Mouse (Mus musculus) kidney, postnatal 4 days (tissue): ENCODE data around the gene Prune2.

Experiments used
- DNase-seq, 2 experiments: peaks; one replicate each; pipeline ENCODE4 v3.0.0; 2021; ENCODE audit warnings: mixed read lengths in 2 of 2

Prune2 gene

DNA sequence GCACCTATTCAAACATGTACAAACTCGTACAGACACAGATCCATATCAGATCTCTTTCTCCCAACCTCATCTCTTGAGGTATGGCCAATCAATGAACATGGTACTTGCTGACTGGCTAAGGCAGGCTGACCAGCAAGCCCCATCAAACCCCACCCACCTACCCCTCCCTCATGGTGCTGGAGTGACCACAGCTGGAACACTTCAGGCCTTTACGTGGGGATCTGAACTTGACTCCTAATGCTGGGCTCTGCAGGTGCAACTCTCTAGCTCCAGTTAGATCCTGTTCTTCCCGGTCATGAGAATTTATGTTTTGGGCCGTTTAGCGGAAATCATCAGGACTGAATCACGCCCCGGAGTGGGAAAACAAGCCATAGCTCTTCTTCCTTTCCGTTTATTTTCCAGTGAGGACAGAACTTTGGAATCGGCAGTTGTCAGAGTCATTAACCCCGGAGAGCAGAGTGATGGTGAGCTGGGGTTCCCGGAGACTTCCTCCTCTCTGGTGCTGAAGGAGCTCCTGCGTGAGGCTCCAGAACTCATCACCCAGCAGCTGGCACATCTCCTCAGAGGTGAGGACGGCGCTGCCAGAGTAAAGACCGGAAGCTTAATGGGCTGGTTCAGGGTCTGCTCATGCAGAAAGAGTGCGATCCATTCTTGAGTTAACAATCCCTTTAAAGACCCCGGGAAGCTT is 50.4 kb downstream of the Prune2 start:
- DNase-seq: peak; percentile 18 to 30

DNA sequence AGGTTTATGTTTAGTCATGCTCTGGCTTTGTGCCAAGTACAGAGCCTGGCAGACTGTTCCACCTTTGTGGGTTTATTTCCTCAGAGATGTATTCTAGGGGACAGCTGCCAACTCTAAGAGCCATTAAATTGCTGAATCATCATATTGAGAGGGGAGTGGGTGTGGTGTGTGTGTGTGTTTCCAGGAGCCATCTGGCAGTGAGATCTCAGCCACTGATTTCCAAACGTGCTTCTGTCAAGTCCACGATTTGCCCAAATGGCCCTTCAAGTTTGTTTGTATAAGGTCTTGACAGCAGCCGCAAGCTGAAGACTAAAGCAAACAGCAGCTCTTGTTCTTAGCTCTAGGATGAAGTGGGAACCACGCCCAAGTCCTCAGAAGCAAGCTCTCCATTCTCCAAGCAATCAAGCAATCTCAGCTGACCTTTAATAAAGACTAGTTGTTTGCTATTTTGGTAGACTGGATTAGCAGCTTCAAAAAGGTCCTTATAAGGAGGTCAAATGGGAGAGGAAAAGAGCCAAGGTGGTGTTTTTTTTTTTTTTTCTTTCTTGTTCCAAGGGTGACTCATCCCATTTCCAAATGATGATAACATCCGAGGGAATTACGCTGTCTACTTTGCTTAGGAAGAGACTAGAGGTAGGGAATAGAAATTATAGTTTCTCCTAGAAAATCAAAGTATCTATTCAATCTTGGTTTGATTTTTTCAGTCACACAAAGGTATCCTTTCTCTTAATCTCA is 55.5 kb downstream of the Prune2 start:
- DNase-seq: peak; percentile 12 to 26

DNA sequence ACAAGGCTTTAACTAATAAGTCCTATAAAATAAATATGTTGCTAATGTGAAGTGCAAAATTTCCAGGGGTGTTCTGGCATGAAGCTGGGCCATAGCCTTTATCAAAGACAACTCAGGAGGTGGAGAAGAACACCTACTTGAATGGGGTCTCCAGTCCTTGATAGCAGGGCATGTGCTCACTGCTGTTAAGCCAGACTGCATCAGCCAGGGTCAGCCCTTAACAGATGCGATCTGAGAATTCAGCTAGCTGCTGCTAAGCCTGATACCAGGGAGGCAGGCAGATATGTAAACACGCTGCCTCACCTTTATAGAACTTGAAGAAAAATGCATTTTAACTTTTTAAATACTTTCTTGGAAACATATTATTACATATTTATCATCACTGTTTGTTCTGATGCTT is 57.2 kb downstream of the Prune2 start:
- DNase-seq: no peak

DNA sequence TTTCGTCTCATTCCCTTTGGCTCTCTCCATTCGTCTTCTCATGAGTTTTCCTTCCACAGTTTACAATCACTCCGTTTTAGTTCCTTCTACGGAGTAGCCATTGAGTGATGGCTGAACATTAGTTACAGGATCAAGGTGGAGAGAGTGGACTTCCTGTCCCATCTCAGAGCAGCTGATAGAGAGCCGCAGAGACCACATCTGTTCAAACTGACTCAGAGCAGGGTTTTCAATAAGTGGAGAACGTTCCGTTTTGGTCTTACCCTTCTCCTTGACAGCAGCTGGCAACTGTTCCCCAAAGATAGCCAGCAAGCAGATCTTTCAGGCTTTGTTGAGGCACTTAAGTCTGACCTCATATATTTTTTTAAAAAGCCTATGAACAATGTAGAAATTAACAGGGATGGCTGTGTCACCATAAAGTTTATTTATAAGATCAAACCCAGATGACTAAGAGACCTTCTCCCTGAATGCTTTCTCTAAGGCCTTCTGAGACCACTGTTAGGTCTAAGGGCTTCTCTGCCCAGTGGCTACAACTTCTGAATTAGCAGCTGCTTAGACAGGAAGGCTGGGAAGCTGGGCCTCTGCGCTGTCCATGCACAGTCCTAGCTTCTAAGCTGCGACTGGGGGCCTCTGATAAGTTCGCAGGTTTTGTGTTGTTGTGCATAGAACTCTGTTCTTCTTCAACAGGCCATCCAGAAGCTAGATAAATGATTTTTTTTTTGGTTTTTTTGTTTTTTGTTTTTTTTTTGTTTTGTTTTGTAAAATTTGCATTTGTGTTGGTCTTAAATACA is 58.6 kb downstream of the Prune2 start:
- no peak for DNase-seq

DNA sequence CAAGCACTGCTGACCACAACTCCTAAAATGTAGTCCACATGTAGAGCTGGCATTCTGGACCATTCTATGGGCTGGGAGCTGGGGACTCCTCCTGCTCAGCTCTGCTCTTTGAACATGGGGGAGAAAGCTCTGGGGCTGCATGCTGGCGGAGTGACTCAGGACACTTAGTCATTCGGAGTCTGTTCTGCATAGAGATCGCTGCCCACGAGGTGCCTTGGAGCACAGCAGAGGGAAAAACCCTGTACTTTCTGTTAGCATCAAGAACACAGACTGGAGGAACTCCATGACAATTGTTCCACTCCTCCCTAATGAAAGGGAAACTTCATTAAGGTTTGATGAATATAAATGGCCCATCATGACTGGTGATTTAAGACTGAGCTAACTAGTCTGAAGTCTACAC is 68.8 kb downstream of the Prune2 start:
- DNase-seq: no peak

DNA sequence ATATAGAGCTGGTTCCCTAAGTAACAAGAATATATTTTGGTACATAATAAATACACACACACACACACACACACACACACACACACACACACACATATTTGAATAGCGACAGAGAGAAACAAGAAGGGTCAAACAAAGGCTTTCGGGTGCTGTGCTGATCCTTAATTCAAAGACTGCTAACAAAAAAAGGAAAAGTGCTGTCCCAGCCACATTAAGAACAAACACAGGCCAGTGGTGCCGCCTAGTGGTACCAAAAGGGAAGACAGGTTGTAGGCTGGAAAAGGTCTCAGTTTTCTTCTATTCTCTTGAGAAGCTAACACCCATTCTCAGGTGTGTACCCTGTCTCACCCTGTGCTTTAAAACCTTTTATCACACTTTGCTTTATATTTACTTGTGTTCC is 74.4 kb downstream of the Prune2 start:
- DNase-seq: peak; percentile 77 to 78

DNA sequence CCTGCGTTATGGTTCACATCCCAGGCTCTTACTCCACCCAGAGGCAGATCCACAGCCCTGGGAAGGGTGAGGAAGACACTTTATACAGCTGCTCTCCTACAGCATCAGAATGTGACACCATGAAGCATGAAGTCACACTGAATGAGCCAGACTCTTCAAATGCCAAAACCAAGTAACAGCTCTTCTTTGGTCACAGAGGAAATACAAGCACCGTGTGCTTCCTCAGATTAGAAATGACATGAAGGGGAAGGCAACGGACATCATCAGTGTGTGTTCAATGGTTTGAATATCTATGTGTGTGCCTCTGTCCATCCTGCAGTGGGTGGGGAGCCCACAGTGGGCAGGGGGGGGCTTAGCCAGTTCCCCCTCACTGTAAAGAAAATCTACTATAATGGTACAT is 76.4 kb downstream of the Prune2 start:
- DNase-seq: no peak

DNA sequence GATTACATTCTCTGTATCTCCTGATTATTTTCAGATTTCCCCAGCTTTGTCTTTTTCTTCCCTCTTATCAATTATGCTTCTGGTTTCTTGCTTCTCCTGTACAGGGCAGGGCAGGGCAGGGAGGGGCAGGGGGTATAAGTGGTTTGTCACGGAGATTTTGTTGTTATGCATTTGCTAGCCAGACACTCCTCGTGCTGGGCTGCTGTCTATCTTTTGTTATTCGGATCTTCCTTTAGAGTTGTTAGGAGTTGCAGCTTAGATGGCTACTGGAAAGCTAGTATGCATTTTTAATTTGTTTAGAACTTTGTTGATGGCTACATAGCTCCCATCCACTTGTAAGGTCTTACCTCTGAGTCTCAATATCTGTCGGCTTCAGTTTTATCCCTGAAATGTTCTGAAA is 91.0 kb downstream of the Prune2 start:
- no peak for DNase-seq

DNA sequence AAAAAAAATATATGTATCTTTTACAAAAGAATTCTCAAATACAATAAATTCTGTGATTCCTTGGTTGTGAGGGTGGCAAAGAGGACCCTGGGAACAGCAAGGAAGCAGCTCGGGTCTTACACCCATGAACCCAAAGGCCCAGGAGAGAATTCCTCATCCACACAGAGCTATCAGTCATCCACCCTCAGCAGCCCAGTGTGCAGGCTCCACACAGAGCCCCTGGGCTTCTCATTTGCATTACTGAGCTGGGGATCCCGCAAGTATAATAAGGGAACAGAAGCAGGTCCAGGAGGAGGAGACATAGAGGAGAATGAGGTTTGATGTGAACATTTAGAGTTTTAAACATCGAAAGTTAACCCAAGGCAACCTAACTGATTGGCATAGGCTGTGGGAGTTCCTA is 100.0 kb downstream of the Prune2 start:
- DNase-seq: no peak

DNA sequence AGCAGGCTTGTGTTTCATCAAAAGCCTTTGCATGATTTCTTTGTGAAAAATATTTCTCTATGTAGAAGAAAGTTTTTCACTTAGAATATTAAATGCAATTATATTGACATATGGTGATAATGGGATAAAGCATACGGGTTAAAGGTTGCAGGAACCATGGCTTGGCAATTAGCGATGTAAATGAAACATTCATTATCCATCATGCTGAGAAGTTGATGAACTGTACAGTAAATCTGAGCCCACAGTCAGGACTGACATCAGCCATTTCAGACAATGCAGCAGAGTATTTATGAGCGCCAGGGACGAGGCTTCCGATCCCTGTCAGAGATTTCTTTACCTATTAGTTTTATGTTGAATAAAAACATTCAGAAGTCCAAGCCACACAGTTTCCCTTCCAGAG is 104.2 kb downstream of the Prune2 start:
- DNase-seq: no peak

DNA sequence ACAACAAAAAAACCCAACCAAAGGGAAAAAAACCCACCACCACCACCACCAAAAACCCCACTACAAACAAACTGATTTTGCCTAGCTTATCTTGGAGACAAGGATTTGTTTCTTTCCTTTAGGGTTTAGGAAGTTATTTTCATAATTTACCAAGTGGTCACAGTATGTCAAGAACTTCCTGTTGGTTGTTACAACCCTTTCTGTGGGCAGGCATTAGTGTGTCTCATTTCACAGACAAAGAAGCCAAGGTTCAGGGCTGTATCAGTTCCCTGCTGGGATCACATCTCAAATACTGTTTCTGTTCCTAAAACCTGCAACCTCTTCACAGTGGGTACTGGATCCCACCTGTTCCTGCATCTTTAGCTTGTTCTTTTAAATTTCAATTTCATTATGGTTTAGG is 108.5 kb downstream of the Prune2 start:
- no peak for DNase-seq

DNA sequence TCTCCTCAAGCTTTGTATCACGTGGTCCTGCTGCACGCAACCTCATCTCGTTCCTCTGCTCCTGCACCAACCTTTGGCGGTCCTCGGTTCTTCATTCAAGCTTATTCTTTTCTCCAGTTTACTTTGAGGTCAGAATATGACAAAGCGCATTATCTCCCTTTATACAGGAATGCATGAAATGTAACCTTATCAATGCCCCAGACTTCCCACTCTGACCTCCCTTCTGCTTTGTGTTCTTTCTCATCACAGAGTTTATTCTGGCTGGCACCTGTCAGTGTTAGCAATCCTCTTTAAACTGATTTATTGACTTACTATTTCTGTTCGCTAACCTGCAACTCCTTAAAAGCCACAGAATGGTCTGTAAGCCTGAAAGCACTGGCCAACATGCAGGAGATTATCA is 113.1 kb downstream of the Prune2 start:
- no peak for DNase-seq

DNA sequence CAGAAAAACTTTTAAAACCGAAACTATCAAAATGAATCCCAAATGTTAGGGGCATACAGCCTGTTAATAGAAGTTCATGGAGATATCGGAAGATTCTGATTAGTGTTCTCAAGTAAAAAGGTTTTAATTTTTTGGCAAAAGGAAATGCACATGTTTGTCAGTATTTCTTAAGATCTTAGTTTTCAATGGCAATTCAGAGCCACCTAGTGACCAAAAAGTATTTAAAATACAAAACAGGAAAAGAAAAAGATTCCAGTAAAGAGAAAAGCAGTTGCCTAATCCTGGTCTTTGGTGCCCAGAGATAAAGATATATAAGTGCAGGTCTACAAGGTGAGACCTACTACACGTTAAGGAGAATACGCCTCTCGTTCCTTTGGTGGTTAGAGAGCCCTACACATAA is 115.3 kb downstream of the Prune2 start:
- no peak for DNase-seq

DNA sequence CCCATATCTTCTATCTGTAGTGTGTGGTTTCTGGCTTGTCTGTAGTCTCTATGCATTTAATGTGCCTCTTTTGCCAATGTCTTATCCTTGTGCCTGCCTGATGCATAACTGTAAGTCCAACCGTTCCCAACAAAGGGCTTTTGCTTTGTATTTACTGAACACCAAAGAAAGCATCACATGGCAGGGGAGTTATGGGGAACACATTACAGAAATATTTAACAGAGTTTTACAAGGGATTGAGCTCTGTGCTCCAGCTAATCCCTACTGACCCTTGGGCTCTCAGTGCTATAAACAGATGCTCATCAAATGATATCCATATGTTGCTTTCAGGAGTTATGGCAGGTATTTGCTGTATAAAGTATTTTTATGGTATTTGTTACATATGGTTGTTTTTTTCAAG is 116.3 kb downstream of the Prune2 start:
- no peak for DNase-seq

DNA sequence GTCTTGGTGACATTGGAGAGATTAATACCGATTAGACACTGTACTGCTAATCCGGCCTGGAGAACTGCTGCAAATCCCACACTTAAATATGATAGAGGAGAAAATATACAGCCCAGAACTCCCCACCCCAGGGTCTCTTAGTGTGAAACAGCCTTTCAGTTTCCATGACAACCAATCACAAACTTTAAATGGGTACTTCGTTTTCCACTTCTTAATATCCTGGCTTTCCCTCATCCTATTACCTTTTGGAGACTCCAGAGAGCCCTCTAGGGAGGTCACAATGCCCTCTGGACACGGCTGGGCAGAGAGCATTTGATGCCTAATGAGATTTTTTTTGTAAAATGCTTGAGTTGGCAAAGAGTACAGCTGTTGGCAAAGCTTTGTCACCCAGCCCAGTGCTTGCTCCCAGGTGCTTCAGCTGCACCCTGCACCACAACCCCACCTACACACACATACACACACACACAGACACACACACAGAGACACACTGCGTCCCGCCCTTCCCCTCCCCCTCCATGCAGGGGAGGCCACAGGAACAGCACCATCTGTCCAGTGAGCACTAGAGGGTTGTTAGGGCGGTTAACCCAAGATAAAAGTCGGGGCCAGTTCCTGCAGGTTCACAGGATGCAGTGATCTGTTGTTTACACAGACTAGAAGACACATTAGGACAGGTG is 122.9 kb downstream of the Prune2 start:
- peak; percentile 11 to 39 for DNase-seq

DNA sequence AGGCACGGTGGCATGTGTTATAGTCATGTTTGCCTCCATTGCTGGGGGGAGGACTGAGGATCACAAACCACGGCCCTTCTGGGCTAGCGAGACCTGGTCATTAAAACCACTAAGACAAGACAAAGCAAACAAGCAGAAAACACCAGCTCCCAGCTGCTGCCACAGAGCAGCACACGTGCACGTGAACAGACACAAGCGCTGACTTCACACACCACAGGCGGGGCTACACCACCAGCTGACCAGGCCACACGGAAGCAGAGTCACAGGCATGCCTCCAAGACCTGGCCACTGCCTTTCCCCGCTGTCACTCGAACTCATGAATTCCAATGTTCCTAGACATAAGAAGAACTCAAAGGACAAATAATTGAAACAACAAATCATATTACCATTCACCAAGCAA is 125.5 kb downstream of the Prune2 start:
- DNase-seq: peak in 1 of 2 experiments; percentile 5

DNA sequence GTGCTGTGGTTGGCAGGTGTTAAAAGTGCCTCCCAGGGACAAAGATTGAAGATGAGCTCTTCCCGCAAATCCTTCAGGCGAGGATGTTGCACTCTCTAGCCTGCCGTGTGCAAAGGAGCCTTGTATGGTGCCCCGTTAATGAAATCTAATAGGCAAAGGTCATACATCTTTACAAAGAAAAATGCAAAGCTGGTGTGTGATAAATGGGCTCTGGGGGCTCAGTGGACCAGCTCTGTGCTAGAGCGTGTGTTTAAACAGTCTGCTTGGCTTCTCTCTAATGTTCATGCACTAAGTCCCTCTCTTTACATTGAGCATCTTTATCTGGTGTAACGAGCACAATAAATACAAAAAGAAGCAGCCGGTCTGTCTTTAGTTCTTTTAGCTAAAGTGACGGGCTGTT is 138.1 kb downstream of the Prune2 start:
- DNase-seq: no peak

DNA sequence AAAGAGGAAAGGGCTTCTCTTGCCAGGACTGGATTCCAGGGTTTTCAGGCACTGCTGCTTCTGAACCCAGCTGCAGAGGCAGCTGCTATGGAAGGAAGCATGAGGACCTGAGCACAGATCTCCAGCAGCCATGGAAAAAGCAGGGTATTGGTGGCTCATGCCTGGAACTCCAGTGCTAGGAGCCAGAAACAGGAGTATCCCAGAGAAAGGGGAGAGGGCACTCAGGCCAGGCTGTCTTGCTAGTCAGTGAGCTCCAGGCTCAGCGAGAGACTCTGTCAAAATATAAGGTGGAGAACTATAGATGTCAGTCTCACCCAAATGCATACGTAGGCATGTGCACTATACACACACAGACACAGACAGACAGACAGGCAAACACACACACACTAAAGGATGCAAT is 140.4 kb downstream of the Prune2 start:
- no peak for DNase-seq

DNA sequence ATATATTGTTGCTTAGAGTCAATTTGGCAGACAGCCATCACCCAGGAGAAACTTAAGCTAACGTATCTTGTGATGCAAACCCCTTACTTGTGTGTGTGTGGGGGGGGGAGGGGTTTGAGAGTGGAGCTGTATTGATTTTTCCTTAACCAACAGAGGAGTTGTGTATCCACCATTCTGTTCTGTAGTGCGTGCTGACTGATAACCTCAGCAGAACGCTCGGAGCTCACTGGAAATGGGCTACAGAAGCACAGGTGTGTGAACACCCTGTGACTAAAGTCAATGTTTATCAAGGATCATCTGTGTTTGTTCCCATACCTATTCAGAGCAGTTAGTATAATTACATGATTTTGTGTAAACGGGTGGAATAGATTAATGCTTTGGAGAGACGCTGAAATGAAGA is 141.3 kb downstream of the Prune2 start:
- no peak for DNase-seq

DNA sequence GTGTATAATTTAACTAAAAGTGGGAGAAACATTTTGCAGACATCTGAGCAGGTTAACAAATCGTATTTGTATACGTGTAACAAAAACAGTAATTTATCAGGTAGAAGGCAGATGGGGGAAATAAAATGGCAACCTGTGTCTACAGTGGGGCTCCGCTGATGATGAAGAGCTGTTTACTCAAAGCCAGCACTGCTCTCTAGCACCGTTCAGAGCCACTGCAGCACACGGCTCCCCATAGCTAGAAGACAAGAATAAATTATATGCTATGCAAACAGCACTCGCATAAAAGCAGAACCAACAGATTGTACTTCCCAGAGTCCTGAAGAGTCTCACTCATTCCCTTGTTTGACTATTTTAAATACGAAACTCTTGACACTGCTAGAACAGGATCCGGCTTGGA is 152.9 kb downstream of the Prune2 start:
- no peak for DNase-seq

DNA sequence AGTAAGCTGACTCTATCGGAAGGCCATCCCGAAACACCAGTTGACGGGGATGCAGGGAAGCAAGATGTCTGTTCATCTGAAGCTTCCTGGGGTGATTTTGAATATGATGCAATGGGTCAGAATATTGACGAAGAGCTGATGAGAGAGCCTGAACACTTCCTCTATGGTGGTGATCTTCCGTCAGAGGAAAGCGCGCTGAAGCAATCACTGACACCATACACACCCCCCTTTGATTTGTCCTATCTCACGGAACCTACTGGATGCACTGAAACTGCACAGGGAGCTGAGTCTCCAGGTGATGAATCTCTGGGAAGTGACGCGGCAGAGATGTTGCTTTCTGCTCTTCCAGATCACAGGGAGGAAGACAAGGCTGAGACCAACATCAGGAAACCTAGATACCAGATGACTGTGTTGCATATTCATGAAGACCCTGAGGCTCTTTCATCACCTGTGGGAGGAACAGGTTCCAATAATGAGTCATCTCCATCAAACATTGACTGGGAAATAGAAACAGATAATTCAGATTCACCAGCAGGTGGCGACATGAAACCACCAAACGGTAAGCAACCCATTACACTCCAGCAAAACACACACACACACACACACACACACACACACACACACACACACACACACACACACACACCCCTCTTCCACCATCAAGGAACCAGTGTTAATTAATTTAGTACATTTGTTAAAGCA is 168.3 kb downstream of the Prune2 start:
- DNase-seq: peak; percentile 65 to 67

DNA sequence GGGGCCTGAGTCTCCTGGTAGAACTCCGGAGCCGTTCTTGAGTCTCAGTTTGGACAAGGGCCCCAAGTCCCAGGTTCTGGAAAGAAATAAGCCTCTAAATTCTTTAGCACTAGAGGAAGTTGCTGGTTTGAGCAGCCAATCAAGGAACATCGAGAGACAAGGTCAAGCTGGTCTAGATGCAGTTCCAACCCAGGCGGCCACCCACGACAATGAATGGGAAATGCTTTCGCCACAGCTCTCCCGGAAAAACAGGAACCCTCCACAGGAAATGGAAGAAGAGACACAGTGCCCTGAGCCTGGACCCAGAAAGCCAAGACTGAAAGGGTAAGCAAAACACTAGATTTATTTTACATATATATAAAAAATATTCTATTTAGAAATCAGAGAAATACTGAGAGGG is 169.5 kb downstream of the Prune2 start:
- DNase-seq: no peak

DNA sequence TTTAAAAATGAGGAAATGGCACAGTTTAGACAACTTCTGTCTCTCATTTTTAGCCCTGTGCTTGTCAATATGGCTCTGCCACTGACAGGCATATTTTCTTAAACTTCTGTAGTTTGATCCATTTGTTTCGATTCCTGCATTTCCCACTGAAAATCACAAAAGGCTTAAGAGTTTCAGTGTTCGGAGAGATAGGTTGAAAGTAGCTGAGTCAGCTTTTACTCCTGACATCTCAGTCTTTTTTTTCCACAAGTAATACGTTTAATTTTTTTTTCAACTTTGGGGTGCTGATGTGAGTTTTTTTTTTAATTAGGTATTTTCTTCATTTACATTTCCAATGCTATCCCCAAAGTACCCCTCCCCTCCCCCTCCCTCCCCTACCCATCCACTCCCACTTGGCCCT is 174.6 kb downstream of the Prune2 start:
- no peak for DNase-seq
